Mouse (Mus musculus) heart, embryonic 15.5 days (tissue): ENCODE data around the gene Taok3. TPM values are rescaled to one million over a fixed set of nuclear protein-coding genes. Genes with fewer than 3 reads are reported as not detected.

Experiments
- ATAC-seq: fragments of 200-750 bp; cut with Nextera tagmentation; replicated peaks from 2 replicates; pipeline ENCODE4 v1.8.0; 2017; ENCODE audit warnings: low read depth, moderate TSS enrichment; ENCODE audit not compliant: insufficient number of reproducible peaks, insufficient read depth, low FRiP score
- H3K27ac ChIP-seq: fragments of 300-500 bp; sonication (generic); 2 replicates; pipeline ENCODE4 v1.5.1; 2015; ENCODE audit warnings: mild to moderate bottlenecking, inconsistent platforms
- H3K27me3 ChIP-seq: fragments of 300-500 bp; sonication (generic); 2 replicates; pipeline ENCODE4 v1.6.1; 2015; ENCODE audit warnings: inconsistent platforms
- H3K36me3 ChIP-seq: fragments of 300-500 bp; sonication (generic); 2 replicates; pipeline ENCODE4 v1.6.1; 2015; ENCODE audit warnings: mild to moderate bottlenecking, inconsistent platforms
- H3K4me1 ChIP-seq: fragments of 300-500 bp; sonication (generic); replicated peaks from 2 replicates; pipeline ENCODE4 v1.6.1; 2015; ENCODE audit warnings: inconsistent platforms
- H3K4me2 ChIP-seq: fragments of 300-500 bp; sonication (generic); 2 replicates; pipeline ENCODE4 v1.6.1; 2015; ENCODE audit warnings: inconsistent platforms, mild to moderate bottlenecking, moderate library complexity
- H3K4me3 ChIP-seq: fragments of 300-500 bp; sonication (generic); 2 replicates; pipeline ENCODE4 v1.5.1; 2015; ENCODE audit warnings: mild to moderate bottlenecking, inconsistent platforms
- H3K9ac ChIP-seq: fragments of 300-500 bp; sonication (generic); 2 replicates; pipeline ENCODE4 v1.6.1; 2015; ENCODE audit warnings: mild to moderate bottlenecking, inconsistent platforms
- H3K9me3 ChIP-seq: fragments of 300-500 bp; sonication (generic); replicated peaks from 2 replicates; pipeline ENCODE4 v1.6.1; 2016; ENCODE audit warnings: inconsistent platforms
- WGBS: fragments of 180-500 bp; shearing (Covaris S2); methylation state at CpG from one replicate; pipeline ENCODE4 v1.1.7; 2015; ENCODE audit warnings: mixed read lengths; 5-methylcytosine and 5-hydroxymethylcytosine counted together
- polyA plus RNA-seq: library from polyadenylated mRNA; unstranded; fragments of >200 nt; fragmentation: Nextera tagmentation; extraction: Ambion mirVana; gene quantifications from 2 replicates; pipeline ENCODE4 v1.2.1, GENCODE M21; 2015

The Taok3 gene
- polyA plus RNA-seq, 1 experiment from 2014 or later = 10.2 TPM

- ATAC-seq = no peak
- Histone ChIP-seq H3K4me2 (no peak overlapping the region), H3K27ac (no peak overlapping the region), H3K9ac (no peak overlapping the region), H3K27me3 (no peaks in the 10 kb centered on the region), H3K4me3 (no peak overlapping the region), H3K36me3 (peaks cover 9% of the 10 kb centered on the region; the same call in 1 of the 2 replicates), H3K4me1 (no peaks in the 10 kb centered on the region), H3K9me3 (no peaks in the 10 kb centered on the region; the same call in 1 of the 2 replicates)
- 89% methylated on average over 6 of the region's 6 CpGs for WGBS
Measured at GRCm38 (mm10) chr5:117184832-117185231, 64.9 kb downstream of the Taok3 start.

- Histone ChIP-seq H3K27ac (no peak overlapping the region), H3K4me3 (no peak overlapping the region), H3K4me2 (no peak overlapping the region), H3K4me1 (no peaks in the 10 kb centered on the region), H3K9me3 (no peaks in the 10 kb centered on the region; the same call in 1 of the 2 replicates), H3K9ac (no peak overlapping the region), H3K27me3 (no peaks in the 10 kb centered on the region), H3K36me3 (peaks cover 9% of the 10 kb centered on the region; the same call in 1 of the 2 replicates)
- 91% methylated on average over 7 of the region's 7 CpGs for WGBS
- ATAC-seq = no peak
Measured at GRCm38 (mm10) chr5:117185673-117186072, 65.7 kb downstream of the Taok3 start.

- Histone ChIP-seq H3K27ac (no peak overlapping the region), H3K9me3 (no peaks in the 10 kb centered on the region), H3K4me2 (no peak overlapping the region), H3K4me3 (no peak overlapping the region), H3K9ac (no peak overlapping the region), H3K36me3 (no peaks in the 10 kb centered on the region), H3K27me3 (no peaks in the 10 kb centered on the region), H3K4me1 (peaks cover 3% of the 10 kb centered on the region)
- WGBS = 73% methylated on average over 6 of the region's 6 CpGs
- ATAC-seq = no peak
Measured at GRCm38 (mm10) chr5:117192061-117192460, 72.1 kb downstream of the Taok3 start.

GRCm38 (mm10) chr5:117193748-117194147 lies 73.8 kb downstream of the Taok3 start:
- ATAC-seq = peak; percentile 43; the same call in 1 of the 2 replicates
- no peak overlapping the region for H3K4me2 ChIP-seq
- H3K9me3 ChIP-seq = no peaks in the 10 kb centered on the region

GRCm38 (mm10) chr5:117194672-117195071 lies 74.7 kb downstream of the Taok3 start:
- no peak overlapping the region for H3K9ac ChIP-seq
- H3K4me2 ChIP-seq = no peak overlapping the region
- no peak overlapping the region for H3K27ac ChIP-seq
- WGBS = 90% methylated on average over 5 of the region's 5 CpGs
- H3K4me1 ChIP-seq = peaks cover 3% of the 10 kb centered on the region
- H3K27me3 ChIP-seq = no peaks in the 10 kb centered on the region
- H3K4me3 ChIP-seq = no peak overlapping the region
- H3K9me3 ChIP-seq = no peaks in the 10 kb centered on the region
- no peak for ATAC-seq
- H3K36me3 ChIP-seq = no peaks in the 10 kb centered on the region

More at GRCm38 (mm10) chr5:117193748-117194147, 73.8 kb downstream of the Taok3 start:
- 52% methylated on average over 7 of the region's 7 CpGs for WGBS
- Histone ChIP-seq H3K27ac (no peak overlapping the region), H3K36me3 (no peaks in the 10 kb centered on the region), H3K4me1 (peaks cover 3% of the 10 kb centered on the region), H3K4me3 (no peak overlapping the region), H3K27me3 (no peaks in the 10 kb centered on the region), H3K9ac (no peak overlapping the region)

- no peaks in the 10 kb centered on the region for H3K36me3 ChIP-seq
- no peaks in the 10 kb centered on the region for H3K9me3 ChIP-seq
- H3K4me1 ChIP-seq = peaks cover 3% of the 10 kb centered on the region
- WGBS = 88% methylated on average over 7 of the region's 7 CpGs
- no peak overlapping the region for H3K27ac ChIP-seq
- no peak overlapping the region for H3K4me2 ChIP-seq
- ATAC-seq = no peak
- no peak overlapping the region for H3K4me3 ChIP-seq
- H3K27me3 ChIP-seq = no peaks in the 10 kb centered on the region
- H3K9ac ChIP-seq = no peak overlapping the region
Measured at GRCm38 (mm10) chr5:117196551-117196950, 76.6 kb downstream of the Taok3 start.

- Histone ChIP-seq H3K9ac (no peak overlapping the region), H3K4me2 (no peak overlapping the region), H3K4me1 (peaks cover 3% of the 10 kb centered on the region), H3K4me3 (no peak overlapping the region), H3K36me3 (no peaks in the 10 kb centered on the region), H3K27me3 (no peaks in the 10 kb centered on the region), H3K27ac (no peak overlapping the region), H3K9me3 (no peaks in the 10 kb centered on the region)
- 74% methylated on average over 3 of the region's 3 CpGs for WGBS
- no peak for ATAC-seq
Measured at GRCm38 (mm10) chr5:117198390-117198789, 78.5 kb downstream of the Taok3 start.

GRCm38 (mm10) chr5:117207286-117207685 lies 87.4 kb downstream of the Taok3 start:
- Histone ChIP-seq H3K4me2 (no peak overlapping the region), H3K27me3 (no peaks in the 10 kb centered on the region), H3K27ac (no peak overlapping the region), H3K36me3 (0 out of 2 replicates have a peak, but pooled peaks cover 5% of the 10 kb centered on the region), H3K9me3 (no peaks in the 10 kb centered on the region), H3K9ac (no peak overlapping the region), H3K4me3 (no peak overlapping the region), H3K4me1 (no peaks in the 10 kb centered on the region)
- WGBS = 76% methylated on average over 16 of the region's 16 CpGs
- ATAC-seq = no peak

- H3K4me1 ChIP-seq = no peaks in the 10 kb centered on the region
- H3K4me2 ChIP-seq = no peak overlapping the region
- H3K27ac ChIP-seq = no peak overlapping the region
- 67% methylated on average over 4 of the region's 4 CpGs for WGBS
- H3K27me3 ChIP-seq = no peaks in the 10 kb centered on the region
- no peak overlapping the region for H3K9ac ChIP-seq
- no peaks in the 10 kb centered on the region for H3K9me3 ChIP-seq
- ATAC-seq = no peak
- 0 out of 2 replicates have a peak, but pooled peaks cover 5% of the 10 kb centered on the region for H3K36me3 ChIP-seq
- no peak overlapping the region for H3K4me3 ChIP-seq
Measured at GRCm38 (mm10) chr5:117214016-117214415, 94.1 kb downstream of the Taok3 start.

GRCm38 (mm10) chr5:117231059-117231458 lies 111.1 kb downstream of the Taok3 start:
- no peaks in the 10 kb centered on the region for H3K9me3 ChIP-seq
- no peaks in the 10 kb centered on the region for H3K4me1 ChIP-seq
- no peak for ATAC-seq
- H3K27me3 ChIP-seq = no peaks in the 10 kb centered on the region
- no peak overlapping the region for H3K4me2 ChIP-seq
- no peak overlapping the region for H3K27ac ChIP-seq
- no peaks in the 10 kb centered on the region; the same call in 1 of the 2 replicates for H3K36me3 ChIP-seq
- H3K4me3 ChIP-seq = no peak overlapping the region
- no peak overlapping the region for H3K9ac ChIP-seq
- 65% methylated on average over 12 of the region's 12 CpGs for WGBS

- Histone ChIP-seq H3K36me3 (no peaks in the 10 kb centered on the region; the same call in 1 of the 2 replicates), H3K4me1 (peaks cover 10% of the 10 kb centered on the region), H3K4me2 (no peak overlapping the region), H3K27me3 (no peaks in the 10 kb centered on the region), H3K4me3 (no peak overlapping the region), H3K9ac (no peak overlapping the region), H3K9me3 (no peaks in the 10 kb centered on the region), H3K27ac (no peak overlapping the region)
- 80% methylated on average over 5 of the region's 5 CpGs for WGBS
- no peak for ATAC-seq
Measured at GRCm38 (mm10) chr5:117236540-117236939, 116.6 kb downstream of the Taok3 start.

GRCm38 (mm10) chr5:117239106-117239505 lies 119.2 kb downstream of the Taok3 start:
- no peak overlapping the region for H3K9ac ChIP-seq
- no peak for ATAC-seq

More at GRCm38 (mm10) chr5:117239106-117239505, 119.2 kb downstream of the Taok3 start:
- no peak overlapping the region for H3K4me3 ChIP-seq
- H3K27me3 ChIP-seq = no peaks in the 10 kb centered on the region
- H3K4me2 ChIP-seq = no peak overlapping the region
- no peak overlapping the region for H3K27ac ChIP-seq
- no peaks in the 10 kb centered on the region; the same call in 1 of the 2 replicates for H3K36me3 ChIP-seq
- H3K4me1 ChIP-seq = peaks cover 17% of the 10 kb centered on the region
- no peaks in the 10 kb centered on the region for H3K9me3 ChIP-seq
- 64% methylated on average over 4 of the region's 4 CpGs for WGBS
